Mouse (Mus musculus): Measurements from ENCODE around the gene Ncs1. TPM values are rescaled to one million over a fixed set of nuclear protein-coding genes. Genes with fewer than 3 reads are reported as not detected.

Gene Ncs1
- 0.13 to 0.42 TPM in 2 of 4 replicates, not detected in the others for total RNA-seq (2023; ENCODE audit: inconsistent age)

GRCm38 (mm10) chr2:31245491-31246141 is at the start of gene Ncs1:
Gene Ncs1 (plus strand): TSS chr2:31245823.

GRCm38 (mm10) chr2:31314007-31314465 is 68.4 kb downstream of the Ncs1 start, which contains the start of gene Hmcn2:
Gene Hmcn2 (plus strand): TSS chr2:31314415.

Other genes with a start within 250 kb of the Ncs1 start
- gene Fnbp1, start 103.8 kb upstream of the Ncs1 start, total RNA-seq (2023; ENCODE audit: inconsistent age): 166 to 206 TPM (median 189 TPM) in 4 replicates
- gene Gpr107, start 93.5 kb upstream of the Ncs1 start, total RNA-seq (2023; ENCODE audit: inconsistent age): 65.6 to 80.5 TPM (median 73.1 TPM) in 4 replicates
- not detected in 4 replicates for gene Hmcn2, start 68.6 kb downstream of the Ncs1 start, total RNA-seq (2023; ENCODE audit: inconsistent age)
- 15.0 to 18.0 TPM (median 15.5 TPM) in 4 replicates for gene Ass1, start 224.4 kb downstream of the Ncs1 start, total RNA-seq (2023; ENCODE audit: inconsistent age)

Measured in B cell, adult (primary cell).